10 mouse cellular contexts compared by ENCODE assay signal in the genomic region with DNA sequence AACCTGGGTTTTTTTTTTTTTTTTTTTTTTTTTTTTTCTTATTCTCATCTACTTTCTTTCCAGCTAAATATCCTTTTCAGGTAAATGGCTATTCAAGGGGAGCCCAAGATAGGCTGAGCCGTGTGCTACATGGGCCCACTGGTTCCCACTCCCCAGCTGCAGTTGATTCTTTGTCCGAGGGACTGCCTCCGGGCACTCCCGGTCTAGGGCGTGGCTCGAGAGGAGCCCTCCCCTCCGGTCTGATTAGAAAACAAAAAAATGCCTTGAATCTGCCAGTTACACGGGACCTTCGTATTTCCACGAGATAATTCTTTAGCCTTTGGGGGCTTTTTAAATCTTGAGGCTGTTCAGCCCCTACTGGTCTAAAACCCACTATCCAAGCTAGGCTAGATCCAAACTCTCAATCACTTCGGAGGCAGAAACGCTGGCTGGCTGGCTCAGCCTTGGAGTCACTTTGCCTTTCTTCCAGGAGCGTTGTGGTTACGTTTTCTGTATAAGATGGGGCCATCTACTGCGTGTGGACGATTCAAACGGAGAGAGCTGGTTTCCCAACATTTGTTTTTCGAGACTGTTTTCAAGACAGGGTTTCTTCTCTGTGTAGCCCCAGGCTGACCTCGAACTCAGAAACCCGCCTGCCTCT. TPM values are rescaled to one million over a fixed set of nuclear protein-coding genes. Genes with fewer than 3 reads are reported as not detected.
DNase-seq lines count a peak whose midpoint lies in the region; ATAC-seq lines count a peak whose summit lies in the region.
"Had no signal": no experiment of that assay in that cellular context is flagged by ENCODE, and none has a peak within 500 bp of the region (broad histone marks: within the 10 kb centered on the region; RNA-seq: fewer than 3 reads in every experiment).

No protein-coding gene starts in this region.

- peak overlapping the region; percentile 45 for H3K4me2 ChIP-seq in kidney, embryonic 16.5 days (replicated peaks; ENCODE audit: low read depth, low read length)
- 0 out of 2 replicates have a peak overlapping the region, but pooled peaks have one; percentile 2 for H3K4me2 ChIP-seq in embryonic facial prominence, embryonic 14.5 days (ENCODE audit: low read depth, low read length)
- H3K4me2 ChIP-seq in limb, embryonic 12.5 days, result peak overlapping the region; percentile 26
- no peak overlapping the region for H3K4me2 ChIP-seq in neural tube, embryonic 14.5 days (ENCODE audit: low read depth, low read length)

- H3K9me3 ChIP-seq in kidney, embryonic 16.5 days (ENCODE audit: low read length), result 0 out of 2 replicates have a peak, but pooled peaks cover 2% of the 10 kb centered on the region
- no peaks in the 10 kb centered on the region for H3K9me3 ChIP-seq in embryonic facial prominence, embryonic 14.5 days (ENCODE audit: control insufficient read depth, low read length)
- H3K9me3 ChIP-seq in limb, embryonic 12.5 days, result 0 out of 2 replicates have a peak, but pooled peaks cover 4% of the 10 kb centered on the region
- no peaks in the 10 kb centered on the region for H3K9me3 ChIP-seq in neural tube, embryonic 14.5 days (ENCODE audit: control insufficient read depth, low read length)

- 33% methylated on average over 20 of the region's 20 CpGs for WGBS in kidney, embryonic 16.5 days
- WGBS in embryonic facial prominence, embryonic 14.5 days, result 46% methylated on average over 20 of the region's 20 CpGs
- WGBS in limb, embryonic 12.5 days, result 26% methylated on average over 20 of the region's 20 CpGs
- WGBS in neural tube, embryonic 14.5 days, result 46% methylated on average over 20 of the region's 20 CpGs

- H3K4me1 ChIP-seq in kidney, embryonic 16.5 days (ENCODE audit: insufficient read depth, low read length), result no peaks in the 10 kb centered on the region
- no peaks in the 10 kb centered on the region for H3K4me1 ChIP-seq in embryonic facial prominence, embryonic 14.5 days (ENCODE audit: control insufficient read depth, insufficient read depth, low read length)
- H3K4me1 ChIP-seq in limb, embryonic 12.5 days (replicated peaks), result no peaks in the 10 kb centered on the region
- no peaks in the 10 kb centered on the region for H3K4me1 ChIP-seq in neural tube, embryonic 14.5 days (ENCODE audit: control insufficient read depth, insufficient read depth, low read length)

- DNase-seq in kidney, postnatal 14 days, result no peak
- DNase-seq in embryonic facial prominence, embryonic 14.5 days (ENCODE audit: low spot score), result no peak
- no peak for DNase-seq in right cerebral cortex, postnatal 4 days
- no peak for DNase-seq in cerebellum, adult 18-20 months
- DNase-seq in cerebellum, adult 11-12 months, result no peak
- DNase-seq: kidney, postnatal 25 days had no signal

- peak overlapping the region; percentile 20 for H3K4me3 ChIP-seq in kidney, embryonic 16.5 days (ENCODE audit: low read length)
- H3K4me3 ChIP-seq in embryonic facial prominence, embryonic 14.5 days (ENCODE audit: low read depth, low read length), result no peak overlapping the region
- no peak overlapping the region for H3K4me3 ChIP-seq in limb, embryonic 12.5 days (replicated peaks)
- H3K4me3 ChIP-seq in neural tube, embryonic 14.5 days (ENCODE audit: low read depth, low read length), result peak overlapping the region; percentile 9; the same call in 1 of the 2 replicates

- no peak for ATAC-seq in kidney, embryonic 16.5 days (ENCODE audit: low FRiP score, low TSS enrichment)
- no peak for ATAC-seq in embryonic facial prominence, embryonic 14.5 days (ENCODE audit: low read depth)
- no peak for ATAC-seq in limb, embryonic 12.5 days (ENCODE audit: insufficient number of reproducible peaks, insufficient read depth, low FRiP score, low TSS enrichment, low read depth)
- ATAC-seq in neural tube, embryonic 14.5 days (ENCODE audit: low read depth), result no peak
- ATAC-seq: Patski had no signal

- H3K9ac ChIP-seq in kidney, embryonic 16.5 days (replicated peaks; ENCODE audit: low read length), result no peak overlapping the region
- no peak overlapping the region for H3K9ac ChIP-seq in embryonic facial prominence, embryonic 14.5 days (ENCODE audit: low read depth, low read length)
- no peak overlapping the region for H3K9ac ChIP-seq in limb, embryonic 12.5 days (replicated peaks)
- H3K9ac ChIP-seq in neural tube, embryonic 14.5 days (replicated peaks; ENCODE audit: low read depth, low read length), result no peak overlapping the region

- no peaks in the 10 kb centered on the region for H3K27me3 ChIP-seq in kidney, embryonic 16.5 days (ENCODE audit: insufficient read depth, low read length)
- no peaks in the 10 kb centered on the region for H3K27me3 ChIP-seq in embryonic facial prominence, embryonic 14.5 days (replicated peaks; ENCODE audit: control insufficient read depth, insufficient read depth, low read length)
- H3K27me3 ChIP-seq in limb, embryonic 12.5 days, result peaks cover 25% of the 10 kb centered on the region
- no peaks in the 10 kb centered on the region for H3K27me3 ChIP-seq in neural tube, embryonic 14.5 days (ENCODE audit: control insufficient read depth, insufficient read depth, low read length)
- H3K27me3 ChIP-seq: Patski had no signal

- no peak overlapping the region for H3K27ac ChIP-seq in kidney, embryonic 16.5 days (ENCODE audit: low read length)
- no peak overlapping the region for H3K27ac ChIP-seq in embryonic facial prominence, embryonic 14.5 days (replicated peaks; ENCODE audit: low read depth, low read length)
- no peak overlapping the region for H3K27ac ChIP-seq in limb, embryonic 12.5 days
- no peak overlapping the region for H3K27ac ChIP-seq in neural tube, embryonic 14.5 days (ENCODE audit: low read depth, low read length)

- no peaks in the 10 kb centered on the region for H3K36me3 ChIP-seq in kidney, embryonic 16.5 days (ENCODE audit: insufficient read depth, low read length)
- H3K36me3 ChIP-seq in embryonic facial prominence, embryonic 14.5 days (ENCODE audit: control insufficient read depth, insufficient read depth, low read length), result no peaks in the 10 kb centered on the region
- no peaks in the 10 kb centered on the region for H3K36me3 ChIP-seq in limb, embryonic 12.5 days
- H3K36me3 ChIP-seq in neural tube, embryonic 14.5 days (ENCODE audit: control insufficient read depth, insufficient read depth, low read length), result no peaks in the 10 kb centered on the region

RNA-seq across cellular contexts. Expression of a gene that starts 1.4 kb away (rescaled TPM):
- polyA plus RNA-seq in kidney, embryonic 16.5 days (2015; fragmentation: Nextera tagmentation; extraction: Ambion mirVana), result not detected in 2 replicates
- polyA plus RNA-seq in embryonic facial prominence, embryonic 14.5 days (2014; fragmentation: Nextera tagmentation; extraction: Ambion mirVana), result not detected in 2 replicates
- not detected in 2 replicates for polyA plus RNA-seq in limb, embryonic 12.5 days (2016; fragmentation: Nextera tagmentation; extraction: Ambion mirVana)
- polyA plus RNA-seq in neural tube, embryonic 14.5 days (2014; fragmentation: Nextera tagmentation; extraction: Ambion mirVana), result not detected in 2 replicates
- polyA plus RNA-seq: Patski had no signal

RNA-seq across cellular contexts. Expression of a gene that starts 17.7 kb away (rescaled TPM):
- not detected in 2 replicates for polyA plus RNA-seq in kidney, embryonic 16.5 days (2015; fragmentation: Nextera tagmentation; extraction: Ambion mirVana)
- 0.37 TPM in 1 of 2 replicates, not detected in the other for polyA plus RNA-seq in embryonic facial prominence, embryonic 14.5 days (2014; fragmentation: Nextera tagmentation; extraction: Ambion mirVana)
- 0.13 TPM in 1 of 2 replicates, not detected in the other for polyA plus RNA-seq in limb, embryonic 12.5 days (2016; fragmentation: Nextera tagmentation; extraction: Ambion mirVana)
- polyA plus RNA-seq in neural tube, embryonic 14.5 days (2014; fragmentation: Nextera tagmentation; extraction: Ambion mirVana), result not detected in 2 replicates
- polyA plus RNA-seq: Patski had no signal

RNA-seq across cellular contexts. Expression of a gene that starts 25.3 kb away (rescaled TPM):
- 2.3 and 3.2 TPM in 2 replicates for polyA plus RNA-seq in kidney, embryonic 16.5 days (2015; fragmentation: Nextera tagmentation; extraction: Ambion mirVana)
- 4.1 and 5.5 TPM in 2 replicates for polyA plus RNA-seq in embryonic facial prominence, embryonic 14.5 days (2014; fragmentation: Nextera tagmentation; extraction: Ambion mirVana)
- polyA plus RNA-seq in limb, embryonic 12.5 days (2016; fragmentation: Nextera tagmentation; extraction: Ambion mirVana), result 1.2 and 2.6 TPM in 2 replicates
- 1.1 and 1.4 TPM in 2 replicates for polyA plus RNA-seq in neural tube, embryonic 14.5 days (2014; fragmentation: Nextera tagmentation; extraction: Ambion mirVana)

Comparison
In these comparisons a context has a peak if more than half of its experiments do, and no peak if none do; other contexts are left out.
1. H3K4me3 ChIP-seq: peak in kidney, embryonic 16.5 days (single experiment) and neural tube, embryonic 14.5 days (single experiment); none in embryonic facial prominence, embryonic 14.5 days (single experiment) and limb, embryonic 12.5 days (single experiment).